Mouse (Mus musculus) retina, postnatal 7 days (tissue): ENCODE measurements at regions not wholly inside any gene's neighbourhood (a gene's known extent, or its start where the extent isn't known, plus 50 kb on each side); places are given as distances from the start of the nearest gene placed in this dataset.
A peak's percentile ranks its signal among the peaks of the same experiment; 100 is the strongest.
"Not testable (repeated sequence)": the region's sequence is repeated elsewhere in the genome, so short reads cannot be mapped to it uniquely, and the experiment has no call there.

Experiments
- DNase-seq: peaks from one replicate; pipeline ENCODE4 v3.0.0-alpha.2; 2012; ENCODE audit warnings: low read depth, low spot score

DNA sequence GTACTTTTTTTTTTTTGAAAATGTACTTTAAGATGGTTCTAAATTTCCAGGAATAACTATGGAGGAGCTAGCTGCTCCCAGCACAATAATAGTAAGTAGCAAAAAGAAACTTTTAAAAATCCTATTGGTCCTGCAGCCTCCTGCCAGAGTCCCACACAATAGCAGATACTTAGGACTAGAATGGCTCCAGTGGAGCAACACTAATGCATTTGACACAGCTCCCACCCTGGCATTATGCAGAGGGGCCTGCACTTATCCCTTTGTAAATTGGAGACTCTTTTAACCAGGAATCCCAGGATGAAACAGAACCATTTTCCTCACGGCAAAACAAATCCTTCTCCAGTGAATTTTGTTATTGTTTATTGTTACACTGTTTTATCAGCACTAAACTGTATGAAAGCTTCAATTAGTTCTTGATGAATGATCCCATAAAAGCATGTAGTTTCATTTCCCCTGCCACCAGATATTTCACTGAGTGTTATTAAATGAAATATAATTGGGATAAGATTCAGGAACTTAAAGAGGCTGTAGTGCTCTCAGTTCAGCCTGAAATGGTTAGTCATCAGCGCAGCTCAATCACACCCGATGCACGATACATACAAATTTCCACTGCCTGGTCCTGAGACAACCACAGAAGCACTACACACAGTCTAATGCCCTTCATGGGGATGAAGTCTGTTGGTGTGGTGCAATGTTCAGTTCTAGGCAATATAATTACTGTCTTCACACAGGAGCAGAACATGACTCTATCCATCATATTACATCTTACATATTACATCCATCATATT, 708.6 kb upstream of the Mms22l start:
- DNase-seq, result no peak

DNA sequence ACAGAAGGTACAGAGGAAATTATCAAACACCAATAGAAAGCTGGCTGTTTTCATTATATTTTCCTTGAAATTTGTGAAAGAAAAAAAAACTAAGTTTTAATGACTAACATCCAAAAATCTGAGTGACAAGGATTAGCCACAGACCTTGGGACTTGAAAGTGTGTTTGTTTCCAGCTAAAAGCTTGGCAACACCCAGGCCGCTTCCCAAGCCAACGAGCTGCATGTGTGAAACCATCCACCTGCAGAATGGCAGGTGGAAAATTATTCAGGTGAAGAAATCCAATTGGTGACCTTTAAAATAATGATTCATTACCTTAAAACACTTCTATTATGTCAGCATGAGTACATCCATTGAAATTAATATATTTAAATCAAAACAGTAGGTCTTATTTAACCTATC, 672.7 kb upstream of the Mms22l start:
- DNase-seq, result no peak

DNA sequence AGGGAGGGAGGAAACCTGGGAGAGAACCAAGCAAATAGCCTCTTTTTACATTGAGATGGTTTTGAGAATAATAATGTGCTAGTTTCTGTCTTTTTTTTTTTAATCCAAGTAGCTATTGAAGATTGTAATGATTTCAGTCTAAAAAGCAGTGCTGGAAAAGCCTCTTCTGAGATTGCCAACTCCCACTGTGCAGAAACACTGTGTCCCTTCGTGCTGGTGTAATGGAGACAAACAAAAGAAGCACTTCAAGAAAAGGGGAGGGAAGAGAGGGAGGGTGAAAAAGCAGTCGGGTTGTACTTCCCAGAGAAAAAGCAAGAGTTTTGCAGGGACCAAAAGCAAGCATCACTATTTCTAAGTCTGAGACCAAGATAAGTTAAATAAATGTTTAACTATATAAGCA, 669.4 kb upstream of the Mms22l start:
- no peak for DNase-seq

DNA sequence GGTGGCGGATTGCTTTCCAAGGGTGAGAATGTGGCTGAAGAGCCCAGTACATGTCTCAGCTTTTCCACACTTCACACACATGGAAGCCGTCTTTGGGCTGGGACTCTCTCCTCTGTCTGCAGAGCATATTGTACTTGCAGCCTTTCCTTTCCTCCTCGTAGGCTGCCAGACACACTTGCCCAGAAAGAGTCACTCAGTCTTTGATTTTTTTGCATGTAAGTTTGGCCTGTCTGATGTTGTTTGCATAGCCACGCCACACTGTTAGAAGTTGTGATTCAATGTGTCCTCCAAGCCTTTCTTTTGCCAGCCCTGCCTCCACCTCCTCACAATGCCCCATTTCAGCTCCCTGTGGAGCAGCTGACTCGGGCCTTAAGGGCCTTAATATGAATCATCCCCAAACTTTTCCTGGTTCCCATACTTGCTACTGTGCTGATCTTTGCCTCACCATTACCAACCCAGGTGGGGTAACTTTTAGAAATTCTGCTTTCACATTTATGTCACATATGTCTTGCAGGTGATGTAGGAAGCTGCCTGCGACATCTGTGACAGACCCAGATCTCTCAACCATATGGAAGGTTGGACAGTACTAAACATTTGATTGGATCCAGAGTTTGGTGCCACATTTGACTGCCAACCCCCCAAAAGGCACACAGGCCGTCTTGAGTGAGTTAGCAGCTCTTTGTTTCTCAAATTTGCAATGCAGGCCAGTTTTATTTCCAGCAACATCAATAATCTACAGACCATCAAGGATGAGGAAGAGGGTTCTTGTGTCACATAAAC, 663.7 kb upstream of the Mms22l start:
- DNase-seq, result no peak

DNA sequence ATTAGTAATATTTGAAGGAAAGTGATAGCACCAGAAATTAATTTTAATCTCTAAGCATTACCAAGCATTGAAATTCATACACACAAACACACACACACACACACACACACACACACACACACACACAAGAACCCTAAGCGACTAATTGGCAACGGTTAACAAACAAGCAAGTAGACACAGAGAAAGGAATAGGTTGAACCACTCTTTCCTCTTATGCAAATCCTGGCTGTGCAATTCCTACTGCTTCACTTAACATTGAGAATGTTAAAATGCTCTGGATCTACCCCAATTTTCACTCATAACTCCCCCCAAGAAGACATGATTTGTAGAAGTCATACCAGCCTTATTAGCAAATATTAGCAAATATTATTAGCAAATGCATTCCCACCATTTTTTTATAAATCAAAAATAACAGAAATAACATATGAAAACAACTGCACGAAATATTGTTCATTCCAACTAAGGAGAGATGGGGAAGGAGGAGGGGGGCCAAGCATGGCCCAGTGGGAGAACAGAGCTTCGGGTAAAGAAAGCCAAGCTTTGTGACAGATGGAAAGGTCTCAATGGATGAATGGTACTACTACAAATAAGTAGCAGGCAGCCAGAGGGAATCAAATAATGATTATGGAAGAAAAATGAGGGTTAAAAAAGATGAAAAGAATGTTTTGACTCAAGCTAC, 652.5 kb upstream of the Mms22l start:
- no peak for DNase-seq

DNA sequence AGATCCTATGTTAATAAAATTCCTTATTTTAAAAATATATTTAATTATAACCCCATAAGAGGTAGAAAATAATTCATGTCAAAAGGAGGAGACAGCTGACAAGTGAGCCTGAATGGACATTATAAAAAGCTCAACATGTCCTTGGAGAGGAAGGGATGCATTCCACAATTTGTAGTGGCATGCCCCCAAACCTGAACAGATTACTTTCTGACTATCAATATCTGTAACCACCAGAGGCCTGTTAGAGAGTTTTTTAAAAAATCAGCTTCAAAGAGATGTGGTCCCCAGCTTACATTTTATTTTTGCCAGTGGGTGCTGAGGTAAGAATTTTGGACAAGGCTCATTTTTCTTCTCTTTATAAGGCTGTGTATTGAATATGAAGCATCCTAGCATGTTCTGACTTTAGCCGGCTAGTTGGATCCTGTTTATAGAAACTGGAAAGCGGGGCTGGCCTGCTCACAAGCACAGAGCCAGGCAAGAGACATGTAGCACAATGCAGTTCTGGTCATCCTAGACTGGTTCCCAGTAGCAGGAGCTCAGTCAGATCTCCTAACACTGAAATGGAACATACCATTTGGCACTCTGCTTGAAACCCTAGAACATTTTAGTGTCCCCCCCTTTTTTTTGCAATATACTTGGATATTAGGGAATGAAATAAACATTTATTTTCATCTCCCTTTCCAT, 651.8 kb upstream of the Mms22l start:
- no peak for DNase-seq

DNA sequence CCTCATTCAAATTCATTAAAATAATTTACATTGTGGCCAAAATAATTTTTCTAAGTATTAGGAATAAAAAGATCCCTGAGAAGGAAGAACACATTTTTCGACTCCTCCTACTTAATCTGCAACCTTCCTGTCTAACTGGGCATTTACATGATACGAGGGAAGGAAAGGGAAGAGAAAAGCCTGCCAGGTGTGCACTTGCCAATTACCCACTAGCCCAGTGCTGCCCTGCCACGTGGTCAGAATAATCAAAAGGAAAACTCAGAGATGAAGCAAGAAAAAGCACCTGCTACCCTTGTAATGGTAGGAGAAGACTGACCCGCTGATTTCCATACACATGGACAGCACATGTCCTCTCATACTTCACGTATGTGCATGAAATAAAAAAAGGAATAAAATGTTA, 651.0 kb upstream of the Mms22l start:
- DNase-seq, result no peak

DNA sequence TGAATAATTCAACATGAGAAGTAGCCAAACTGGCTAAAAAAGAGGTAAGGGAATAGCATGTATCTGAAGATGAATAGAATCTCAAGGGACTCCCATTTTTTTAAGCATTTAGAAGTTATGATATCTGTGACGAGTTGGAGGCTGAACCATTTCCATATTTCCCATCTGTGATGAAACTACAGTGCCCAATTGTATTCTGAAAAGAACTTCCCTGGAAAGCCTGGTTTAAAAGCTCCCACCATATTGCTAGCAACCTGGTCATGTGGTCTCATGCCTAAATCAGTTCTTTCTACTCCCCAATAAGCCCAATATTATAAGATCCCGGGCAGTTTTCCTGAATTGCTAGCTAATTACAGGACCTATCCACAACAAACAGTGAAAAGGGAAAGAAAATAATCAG, 645.6 kb upstream of the Mms22l start:
- DNase-seq, result no peak

DNA sequence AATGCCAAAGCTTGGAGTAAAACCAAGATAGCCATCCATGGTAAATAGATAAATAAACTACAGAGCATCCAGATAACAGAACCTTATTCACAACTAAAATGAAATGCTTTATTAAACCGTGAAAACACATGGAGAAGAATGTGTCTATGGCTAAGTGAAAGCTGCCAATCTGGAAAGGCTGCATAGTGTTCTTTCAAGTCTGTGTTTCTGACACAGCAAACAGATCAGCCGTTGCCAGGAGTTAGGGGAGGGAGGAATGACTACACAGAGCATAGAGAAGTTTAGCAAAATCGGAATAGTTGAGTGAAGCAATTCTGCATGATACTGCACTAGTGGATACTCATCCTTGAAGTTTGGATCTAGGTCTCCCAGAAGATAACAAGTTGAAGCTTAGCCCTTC, 633.8 kb upstream of the Mms22l start:
- no peak for DNase-seq

DNA sequence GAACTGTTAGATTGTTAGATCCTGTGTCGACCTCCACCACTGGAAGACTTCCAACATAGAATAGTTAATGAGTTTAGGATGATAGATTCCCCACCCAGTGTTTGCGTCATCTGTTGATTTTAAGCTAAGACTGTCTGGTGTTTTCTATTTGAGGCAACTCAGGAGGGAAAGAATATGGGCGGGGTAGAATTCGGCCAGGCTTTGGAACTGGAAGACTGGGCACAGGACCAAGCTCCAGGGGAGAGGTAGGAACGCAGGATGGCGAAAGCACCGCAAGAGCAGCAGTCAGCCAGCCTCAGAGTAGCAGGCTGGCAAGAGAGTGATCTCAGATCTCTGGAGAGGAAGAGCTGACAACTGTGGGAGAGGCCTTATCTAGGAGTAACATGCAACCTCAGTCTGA, 616.2 kb upstream of the Mms22l start:
- no peak for DNase-seq

DNA sequence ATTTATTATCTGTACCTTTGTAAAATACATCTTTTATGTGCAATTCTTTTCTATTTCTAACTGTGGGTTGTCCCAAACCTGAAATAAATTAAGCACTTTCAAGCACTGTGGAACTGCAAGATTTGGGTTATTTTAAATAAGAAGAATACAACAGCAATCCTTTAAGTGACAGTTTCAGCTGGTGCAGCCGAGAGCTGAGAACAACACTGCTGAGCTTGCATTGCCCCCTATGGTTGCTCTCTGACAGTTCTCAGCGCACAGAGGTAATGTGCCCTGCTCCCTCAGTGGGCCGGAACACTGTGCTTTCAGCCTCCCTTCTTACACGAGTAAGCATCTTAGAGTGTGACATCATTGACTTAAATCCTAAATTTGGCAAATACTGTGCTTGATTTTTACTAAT, 582.9 kb upstream of the Mms22l start:
- no peak for DNase-seq

DNA sequence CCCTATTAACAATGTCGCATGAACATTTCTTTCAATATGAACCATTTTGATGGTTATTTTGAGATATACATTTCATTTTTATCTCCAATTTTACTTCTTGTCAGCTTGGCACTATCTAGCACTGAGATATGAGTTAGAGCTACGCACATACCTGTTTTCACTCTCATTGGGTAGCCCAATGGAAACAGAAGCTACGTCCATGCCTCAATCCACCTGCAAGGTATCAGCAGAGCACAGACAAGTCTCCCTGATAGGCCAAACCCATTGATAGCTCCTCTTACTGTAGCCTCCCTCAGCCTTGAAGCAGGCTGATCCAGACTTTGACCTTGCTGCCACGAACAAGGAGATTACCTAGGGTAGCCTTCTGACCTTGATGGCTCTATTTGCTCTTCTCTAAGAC, 582.4 kb upstream of the Mms22l start:
- no peak for DNase-seq

DNA sequence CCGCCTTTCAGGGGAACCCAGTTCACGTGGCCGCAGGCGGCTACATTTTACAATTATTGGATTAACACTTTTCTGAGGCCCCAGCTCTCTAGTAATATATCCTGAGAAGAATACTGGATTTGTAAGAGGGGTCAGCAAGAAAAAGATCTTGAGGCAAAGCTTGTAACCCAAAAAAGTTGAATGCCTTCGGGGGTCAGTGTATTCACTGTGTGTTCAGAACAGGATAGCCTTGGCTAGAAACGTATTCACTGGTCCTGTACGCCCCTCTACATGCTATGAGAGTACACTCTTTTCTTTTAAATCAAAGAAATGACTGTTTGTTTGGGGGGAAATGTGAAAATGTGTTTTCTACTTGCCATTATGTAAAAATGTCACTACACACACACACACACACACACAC, 581.8 kb upstream of the Mms22l start:
- DNase-seq, result no peak

DNA sequence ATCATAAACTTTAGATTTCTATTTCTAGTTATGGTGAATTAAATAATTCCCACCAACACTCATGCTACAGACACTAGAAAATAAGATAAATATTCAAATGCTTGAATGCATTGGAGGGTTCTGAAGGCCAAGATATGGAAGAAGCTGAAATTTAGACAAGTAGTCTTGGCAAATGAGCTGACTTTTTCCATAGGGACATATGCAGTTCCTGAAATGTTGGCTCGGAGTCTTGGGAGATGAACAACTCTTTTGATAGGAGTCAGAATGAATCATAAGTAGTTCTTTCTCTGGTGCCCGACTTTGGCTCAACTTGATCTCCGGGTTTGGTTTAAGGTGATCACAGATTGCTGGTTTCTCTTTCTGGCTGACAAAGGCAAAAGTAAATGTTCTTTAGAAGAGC, 574.7 kb upstream of the Mms22l start:
- no peak for DNase-seq

DNA sequence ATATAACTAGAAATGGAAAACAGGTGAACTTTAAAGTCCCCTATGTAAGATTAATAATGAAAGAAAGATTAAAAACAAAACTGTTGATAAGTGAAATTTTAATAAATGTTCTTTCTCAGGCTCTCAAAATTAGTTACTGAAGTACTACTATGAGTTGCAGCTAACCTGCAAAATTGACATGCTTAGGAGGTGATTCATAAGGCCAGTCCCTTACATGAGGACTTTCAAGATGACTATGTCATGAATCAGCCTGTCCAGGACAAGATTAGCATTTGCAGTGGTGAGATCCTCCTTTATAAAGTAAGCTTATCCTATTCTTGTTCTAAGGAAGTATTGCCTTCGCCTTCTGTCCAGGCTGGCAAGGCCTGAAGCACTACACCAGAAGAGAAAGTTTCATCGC, 542.1 kb upstream of the Mms22l start:
- DNase-seq, result no peak

DNA sequence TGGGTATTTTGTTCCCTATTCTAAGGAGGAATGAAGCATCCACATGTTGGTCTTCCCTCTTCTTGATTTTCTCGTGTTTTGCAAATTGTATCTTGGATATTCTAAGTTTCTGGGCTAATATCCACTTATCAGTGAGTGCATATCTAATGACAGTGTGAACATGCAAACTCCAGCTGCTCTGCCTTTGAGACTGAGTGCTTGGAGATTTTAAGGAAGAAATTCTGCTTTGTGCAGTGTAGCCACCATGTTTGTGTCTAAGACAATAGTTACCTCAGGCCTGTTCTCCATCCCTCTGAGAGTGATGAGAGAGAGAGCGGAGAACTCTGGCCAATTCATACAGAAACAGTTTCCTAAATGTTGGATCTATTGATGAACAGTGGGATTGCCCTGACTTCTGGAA, 514.1 kb upstream of the Mms22l start:
- not testable (repeated sequence) for DNase-seq

DNA sequence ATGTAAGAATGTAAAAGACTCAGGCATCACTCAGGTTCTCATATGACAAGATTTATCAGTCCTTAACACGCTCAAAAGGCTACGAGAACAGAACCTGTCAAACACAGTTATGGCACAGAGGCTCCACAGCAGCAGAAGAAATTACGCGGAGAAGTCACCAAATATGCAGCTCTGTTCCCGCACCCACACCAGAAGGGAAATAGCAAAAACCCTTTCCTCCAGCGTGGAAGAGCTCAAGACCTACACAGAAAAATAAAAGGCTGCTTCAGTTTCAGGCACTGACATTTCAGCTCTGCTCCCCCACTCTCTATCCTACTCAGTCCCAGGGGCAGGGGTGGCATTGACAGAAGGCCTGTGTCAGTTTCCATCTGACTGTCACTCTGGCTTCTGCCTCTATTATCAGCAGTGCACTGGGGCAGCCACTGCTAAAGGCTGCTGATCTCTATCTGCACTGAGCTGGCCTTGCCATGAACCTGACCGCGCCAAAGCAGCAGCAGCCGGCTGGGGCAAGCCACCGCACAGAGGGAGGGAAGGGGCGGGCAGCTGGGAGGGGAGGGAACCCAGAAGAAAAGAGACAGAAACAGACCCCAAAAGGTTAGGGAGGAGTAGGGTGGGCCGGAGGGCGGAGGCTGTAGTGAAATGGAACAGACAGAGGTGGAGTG, 513.3 kb upstream of the Mms22l start:
- DNase-seq, result peak; percentile 11

DNA sequence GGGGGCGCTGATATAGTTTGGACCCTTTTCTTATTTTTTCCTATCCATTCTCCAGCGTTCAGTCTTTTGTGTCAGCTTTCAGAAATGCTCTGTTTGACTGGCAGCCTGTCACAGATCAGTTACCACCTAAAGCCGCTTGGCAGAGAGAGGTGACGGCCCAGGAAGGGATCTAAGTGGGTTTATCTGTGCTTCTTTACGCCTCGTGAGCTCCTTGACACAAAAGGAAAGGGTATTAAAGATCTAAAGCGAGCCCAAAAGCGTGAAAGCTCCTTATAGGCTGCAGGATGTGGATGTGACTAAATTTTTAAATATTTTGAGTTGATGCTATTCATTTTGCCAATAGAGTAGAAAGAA, 512.8 kb upstream of the Mms22l start:
- DNase-seq, result peak; percentile 32

DNA sequence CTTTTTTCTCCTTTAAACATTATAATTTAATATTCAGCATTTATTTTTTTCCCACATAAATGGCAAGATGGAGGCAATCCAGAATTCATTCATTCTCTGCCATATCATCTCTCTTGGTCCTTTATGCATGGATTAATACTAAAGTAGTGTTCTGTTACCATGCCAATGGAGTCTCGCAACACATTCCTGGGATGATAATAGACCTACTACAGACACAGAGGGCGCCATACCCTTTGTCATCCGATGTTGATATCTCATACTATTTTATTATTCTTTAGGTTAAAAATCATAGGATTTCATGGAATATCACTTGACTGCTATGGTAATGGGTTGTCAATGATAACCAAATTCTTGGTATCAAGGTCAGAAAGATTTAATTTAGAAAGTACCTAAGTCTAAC, 512.2 kb upstream of the Mms22l start:
- DNase-seq, result no peak

DNA sequence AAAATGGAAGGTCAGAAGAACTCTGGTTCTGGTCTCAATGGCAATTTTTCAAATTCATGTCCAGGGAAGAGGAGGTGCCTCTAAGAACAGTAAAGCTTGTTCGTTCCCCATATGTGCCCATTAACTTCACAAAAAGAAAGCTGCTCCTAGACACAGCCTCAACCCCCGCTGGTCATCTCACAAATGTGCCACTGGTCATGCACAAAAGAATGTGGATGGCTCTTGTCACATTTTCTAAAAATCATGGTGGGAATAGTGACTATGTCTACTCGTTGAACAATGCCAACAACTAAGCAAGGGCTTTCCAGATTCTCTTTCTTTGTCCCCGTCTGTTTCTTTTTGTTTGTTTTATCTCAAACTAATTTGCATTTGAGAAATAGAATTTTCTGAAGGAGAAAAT, 510.3 kb upstream of the Mms22l start:
- DNase-seq, result no peak

DNA sequence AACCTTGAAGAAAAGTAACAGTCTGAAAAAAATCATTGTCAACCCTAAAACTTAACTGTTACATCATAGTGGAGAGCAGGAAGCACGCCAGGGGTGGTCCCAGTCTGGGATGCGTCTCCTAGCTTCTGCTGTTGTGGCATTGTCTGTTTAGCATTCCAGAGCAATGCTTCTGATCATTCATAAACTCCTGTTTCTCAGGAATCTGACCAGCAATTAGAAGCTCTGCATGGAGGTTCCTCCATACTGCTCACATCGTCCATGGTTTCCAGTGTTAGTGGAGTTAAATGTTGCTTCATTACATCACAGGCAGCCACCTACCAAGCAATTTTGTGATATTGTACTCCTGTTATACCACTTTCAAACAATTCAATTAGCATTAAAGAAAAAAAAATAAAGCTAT, 502.4 kb upstream of the Mms22l start:
- no peak for DNase-seq
